Mouse (Mus musculus): ENCODE measurements around the gene Ccdc39.

The Ccdc39 gene

GRCm38 (mm10) chr3:33843801-33844632, at the start of gene Ccdc39:
TSS of gene Ccdc39 (minus strand) at chr3:33844310.
- peak; percentile 6 to 44 for DNase-seq (ENCODE audit: low spot score in 2 of 2)

- DNase-seq (ENCODE audit: low spot score in 2 of 2): no peak
These were observed 49.3 kb upstream of the Ccdc39 start for GRCm38 (mm10) chr3:33893433-33893832.

GRCm38 (mm10) chr3:33887438-33887837, 43.3 kb upstream of the Ccdc39 start:
- no peak for DNase-seq (ENCODE audit: low spot score in 2 of 2)

DNA sequence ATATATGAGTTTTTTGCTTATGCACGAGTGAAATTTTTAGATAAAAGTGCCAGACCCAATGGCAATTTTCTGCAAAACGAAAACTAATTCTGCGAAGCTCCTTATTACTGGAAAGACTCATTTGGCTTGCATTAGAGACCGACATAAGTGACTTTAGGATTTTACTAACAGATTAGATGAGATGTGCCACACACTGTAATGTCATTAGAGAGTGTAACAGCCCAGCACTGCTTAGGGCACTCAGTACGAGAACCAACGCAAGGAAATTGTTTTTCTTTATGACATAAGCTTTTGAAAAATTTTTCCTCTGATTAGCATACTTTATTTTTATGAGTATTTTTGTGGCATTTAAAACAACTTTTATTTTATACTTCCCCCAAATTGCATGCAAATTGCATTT, 39.0 kb upstream of the Ccdc39 start:
- no peak for DNase-seq (ENCODE audit: low spot score in 2 of 2)

- DNase-seq (ENCODE audit: low spot score in 2 of 2): no peak
These were observed 38.6 kb upstream of the Ccdc39 start for GRCm38 (mm10) chr3:33882695-33883094.

DNA sequence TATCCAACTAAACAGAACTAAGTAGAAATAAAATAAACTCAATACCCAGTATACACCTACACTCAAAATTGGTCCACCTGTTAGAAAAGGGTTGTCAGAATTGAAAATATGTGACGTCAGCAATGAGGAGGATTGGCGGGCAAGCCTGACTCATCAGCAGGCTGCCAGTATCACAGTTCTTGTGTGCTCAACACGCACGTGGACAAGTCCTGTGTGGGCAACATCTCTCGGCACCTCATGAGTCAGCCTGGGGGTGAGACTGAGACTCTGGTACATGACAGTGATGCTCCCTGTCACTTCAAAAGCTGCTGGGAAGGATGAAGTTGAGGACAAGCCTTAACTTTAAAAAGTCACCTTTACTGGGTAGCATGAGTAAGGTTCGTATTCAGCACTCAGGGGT, 34.6 kb upstream of the Ccdc39 start:
- no peak for DNase-seq (ENCODE audit: low spot score in 2 of 2)

- DNase-seq (ENCODE audit: low spot score in 2 of 2): no peak
These were observed 30.6 kb upstream of the Ccdc39 start for GRCm38 (mm10) chr3:33874456-33875286.

DNA sequence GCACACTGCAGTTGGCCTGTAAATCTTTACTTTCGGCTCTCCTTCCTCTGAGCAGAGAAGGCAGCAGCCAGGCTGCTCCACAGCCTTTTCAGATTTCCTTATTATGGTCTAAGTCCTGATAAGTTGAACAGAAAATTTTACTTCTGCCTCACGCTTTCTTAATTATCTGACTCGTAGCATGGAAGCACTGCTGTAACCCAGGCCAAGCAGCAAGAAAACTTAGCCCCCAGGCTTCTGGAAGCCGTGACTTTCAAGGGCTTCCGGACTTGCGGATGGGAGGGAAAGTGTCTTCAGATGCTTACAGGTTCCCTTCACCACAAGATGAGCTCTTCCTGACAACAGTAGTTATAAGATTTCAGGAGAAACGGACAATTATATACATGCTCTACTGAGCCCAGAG, 29.7 kb upstream of the Ccdc39 start:
- DNase-seq (ENCODE audit: low spot score in 2 of 2): no peak

DNA sequence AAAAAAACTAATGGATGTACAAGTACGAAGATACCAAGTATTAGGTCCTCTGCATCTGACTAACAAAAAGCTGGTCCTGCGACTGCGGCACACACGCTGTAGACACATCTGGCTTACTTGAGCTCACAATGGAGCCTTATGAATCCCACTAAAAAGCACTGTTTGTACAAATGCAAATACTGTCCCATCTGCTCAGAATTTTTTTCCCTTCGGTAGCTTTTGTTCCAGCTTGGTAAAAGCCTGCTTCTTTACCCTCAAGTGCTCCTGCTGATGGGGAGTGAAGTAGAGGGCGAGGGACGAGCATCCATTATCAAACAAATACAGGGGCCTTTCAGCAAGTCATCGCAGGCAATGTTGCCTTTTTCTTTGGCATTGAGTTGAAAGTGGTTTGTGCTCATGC, 29.3 kb upstream of the Ccdc39 start:
- no peak for DNase-seq (ENCODE audit: low spot score in 2 of 2)

DNA sequence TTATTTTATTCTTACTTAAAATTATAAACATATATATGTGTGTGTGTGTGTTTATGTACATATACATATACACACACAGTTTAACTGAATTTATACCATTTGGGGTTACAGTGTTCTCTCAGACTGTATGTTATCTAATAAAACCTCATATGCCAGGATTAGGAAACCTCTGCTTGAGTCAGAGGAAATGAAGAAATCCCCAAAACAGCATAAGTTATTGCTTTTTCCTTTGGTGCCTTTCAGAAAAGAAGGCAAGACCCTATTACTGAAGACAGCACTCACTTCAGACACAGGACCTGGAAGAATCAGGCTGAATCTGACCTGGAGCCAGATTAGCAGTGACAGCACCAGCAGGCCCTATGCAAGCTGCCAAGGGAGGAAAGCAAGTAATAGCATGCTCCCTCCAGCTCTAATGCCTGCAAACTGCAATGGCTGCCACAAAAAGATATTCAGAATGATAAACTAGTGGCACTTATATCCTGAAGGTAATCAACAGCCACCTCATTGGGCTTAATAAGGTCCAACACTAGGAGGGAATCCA, 20.0 kb upstream of the Ccdc39 start:
- DNase-seq (ENCODE audit: low spot score in 2 of 2): no peak

DNA sequence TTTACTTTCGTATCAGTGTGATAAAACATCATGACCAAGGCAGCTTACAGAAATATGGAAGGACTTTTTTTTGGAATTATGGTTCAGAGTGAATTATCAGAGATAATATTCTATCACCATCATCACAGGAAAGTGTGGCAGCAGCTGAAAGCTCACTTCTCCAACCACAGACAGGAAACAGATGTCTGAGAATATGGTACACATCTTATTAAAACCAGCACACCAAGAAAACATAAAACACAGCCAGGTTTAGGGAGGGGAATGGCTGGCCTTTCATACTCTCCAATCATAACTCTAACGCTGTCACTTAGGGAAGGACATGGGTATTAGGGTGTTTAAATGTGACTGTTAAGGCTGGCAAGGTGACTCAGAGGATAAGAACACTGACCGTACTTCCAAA, 14.8 kb upstream of the Ccdc39 start:
- DNase-seq (ENCODE audit: low spot score in 2 of 2): no peak

- DNase-seq (ENCODE audit: low spot score in 2 of 2): no peak
These were observed 9.0 kb upstream of the Ccdc39 start for GRCm38 (mm10) chr3:33853062-33853461.

DNA sequence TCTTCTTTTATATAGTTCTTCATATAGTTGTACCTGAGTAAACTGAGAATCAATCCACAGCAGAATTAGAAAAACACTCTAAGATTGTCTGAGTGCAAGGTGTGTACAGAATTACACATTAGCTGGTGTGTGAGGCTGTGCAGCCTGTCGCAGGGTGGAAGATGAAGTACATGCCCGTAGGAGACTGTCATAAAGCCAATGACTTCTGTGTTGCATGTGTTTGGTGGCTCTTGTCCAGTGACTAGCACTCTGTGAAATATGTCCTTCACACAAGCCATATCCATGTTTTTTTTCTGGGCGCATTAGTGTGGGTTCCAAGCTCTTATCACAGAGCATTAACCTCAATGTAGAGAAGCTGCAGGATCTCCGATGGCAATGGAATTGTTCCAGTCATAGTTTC, 6.7 kb upstream of the Ccdc39 start:
- no peak for DNase-seq (ENCODE audit: low spot score in 2 of 2)

- DNase-seq (ENCODE audit: low spot score in 2 of 2): no peak
These were observed 2.5 kb upstream of the Ccdc39 start for GRCm38 (mm10) chr3:33846639-33847038.

DNA sequence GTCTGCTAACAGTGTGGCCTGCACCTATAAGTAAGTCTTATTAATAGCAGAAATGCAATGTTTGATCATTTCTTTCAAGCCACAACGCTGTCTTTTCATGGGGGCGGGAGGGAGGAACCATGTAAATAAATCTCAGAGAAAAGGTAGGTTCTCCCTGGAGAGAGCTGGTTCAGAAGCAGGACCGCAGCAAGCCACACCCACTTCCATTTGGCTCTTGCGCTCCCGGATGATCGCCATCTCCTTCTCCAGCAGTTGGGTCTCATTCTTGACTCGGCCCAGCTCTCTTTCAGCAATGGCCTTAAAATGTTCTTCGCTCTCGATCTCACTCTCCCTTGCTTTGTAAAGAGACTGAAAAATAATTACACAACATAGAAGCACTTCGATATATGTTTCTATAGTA, 5.2 kb downstream of the Ccdc39 start:
- no peak for DNase-seq (ENCODE audit: low spot score in 2 of 2)

DNA sequence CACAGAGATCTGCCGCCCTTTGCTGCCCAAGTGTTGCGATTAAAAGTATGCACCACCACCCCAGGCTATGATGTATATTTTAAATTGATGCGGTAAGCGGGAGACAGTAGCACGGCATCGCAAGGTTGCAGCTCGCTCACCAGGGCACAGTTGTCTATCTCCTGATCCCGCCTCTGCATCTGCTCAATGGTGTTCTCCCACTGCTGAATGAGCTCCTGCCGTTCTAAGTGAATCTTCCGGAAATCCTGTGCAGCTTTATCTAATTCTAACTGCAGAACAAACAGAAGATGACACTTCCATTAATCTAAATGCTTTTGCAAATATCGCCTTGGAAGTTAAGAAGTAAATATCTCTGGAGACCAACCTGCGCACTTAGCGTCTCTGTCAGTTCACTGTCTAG, 7.5 kb downstream of the Ccdc39 start:
- no peak for DNase-seq (ENCODE audit: low spot score in 2 of 2)

- no peak for DNase-seq (ENCODE audit: low spot score in 2 of 2)
These were observed 11.8 kb downstream of the Ccdc39 start for GRCm38 (mm10) chr3:33832351-33832750.

DNA sequence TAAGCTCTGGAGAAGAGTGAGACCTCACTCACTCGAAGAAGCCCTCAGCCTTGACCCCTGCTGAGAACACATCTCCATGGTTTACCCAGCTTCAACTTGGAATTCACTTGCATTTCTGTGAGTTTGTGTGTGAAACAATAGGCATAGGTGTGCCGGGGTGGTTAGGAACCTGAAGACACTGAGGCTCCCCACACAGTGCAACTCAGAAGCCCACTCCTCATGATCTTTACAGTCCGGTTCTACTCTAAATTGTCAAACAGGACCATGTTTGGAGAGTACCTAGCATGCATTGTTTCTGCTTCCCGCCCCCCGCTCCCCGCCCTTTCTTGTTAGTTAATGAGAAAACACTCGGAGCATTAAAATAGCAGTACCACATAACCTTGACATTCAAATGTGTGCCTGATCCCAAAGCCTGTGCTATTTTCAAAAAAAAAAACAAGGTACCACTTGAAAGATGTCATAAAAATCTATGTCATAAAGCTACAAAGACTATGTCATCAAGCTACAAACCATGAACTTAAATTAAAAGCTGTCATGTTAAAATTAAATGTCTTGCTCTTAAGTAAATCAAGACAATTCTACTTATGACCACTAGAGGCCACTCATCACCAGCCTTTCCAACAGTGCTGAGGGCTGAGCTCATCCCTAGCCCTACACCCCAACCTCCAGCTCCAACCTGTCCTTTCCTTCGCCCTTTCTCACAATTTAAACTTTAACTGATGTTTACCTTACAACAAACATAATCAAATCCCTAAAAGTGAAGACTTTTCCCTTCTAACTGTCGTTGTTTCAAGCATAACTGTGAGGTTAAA, 19.8 kb downstream of the Ccdc39 start:
- peak in 1 of 2 experiments; percentile 25 for DNase-seq (ENCODE audit: low spot score in 2 of 2)

DNA sequence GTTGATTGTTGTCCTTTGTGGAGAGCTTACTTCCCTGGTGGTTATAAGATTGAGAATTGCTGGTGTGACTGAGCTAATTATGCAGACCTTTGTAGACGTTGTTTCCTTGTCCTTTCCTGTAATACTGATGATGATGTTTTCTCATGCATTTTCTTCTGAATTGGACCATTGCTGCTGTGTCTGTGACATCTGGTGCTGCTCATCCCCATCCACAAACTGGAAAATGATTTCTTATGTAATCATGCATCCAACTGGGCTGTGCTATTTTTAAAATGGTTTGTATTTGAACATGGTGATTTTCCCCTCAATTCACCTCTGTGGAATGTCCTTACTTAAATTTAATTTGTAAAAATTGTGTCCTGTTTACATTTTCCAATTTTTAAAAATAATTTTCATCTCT, 37.0 kb downstream of the Ccdc39 start:
- no peak for DNase-seq (ENCODE audit: low spot score in 2 of 2)

GRCm38 (mm10) chr3:33800513-33800820, 43.6 kb downstream of the Ccdc39 start:
- DNase-seq (ENCODE audit: low spot score in 2 of 2): no peak

DNA sequence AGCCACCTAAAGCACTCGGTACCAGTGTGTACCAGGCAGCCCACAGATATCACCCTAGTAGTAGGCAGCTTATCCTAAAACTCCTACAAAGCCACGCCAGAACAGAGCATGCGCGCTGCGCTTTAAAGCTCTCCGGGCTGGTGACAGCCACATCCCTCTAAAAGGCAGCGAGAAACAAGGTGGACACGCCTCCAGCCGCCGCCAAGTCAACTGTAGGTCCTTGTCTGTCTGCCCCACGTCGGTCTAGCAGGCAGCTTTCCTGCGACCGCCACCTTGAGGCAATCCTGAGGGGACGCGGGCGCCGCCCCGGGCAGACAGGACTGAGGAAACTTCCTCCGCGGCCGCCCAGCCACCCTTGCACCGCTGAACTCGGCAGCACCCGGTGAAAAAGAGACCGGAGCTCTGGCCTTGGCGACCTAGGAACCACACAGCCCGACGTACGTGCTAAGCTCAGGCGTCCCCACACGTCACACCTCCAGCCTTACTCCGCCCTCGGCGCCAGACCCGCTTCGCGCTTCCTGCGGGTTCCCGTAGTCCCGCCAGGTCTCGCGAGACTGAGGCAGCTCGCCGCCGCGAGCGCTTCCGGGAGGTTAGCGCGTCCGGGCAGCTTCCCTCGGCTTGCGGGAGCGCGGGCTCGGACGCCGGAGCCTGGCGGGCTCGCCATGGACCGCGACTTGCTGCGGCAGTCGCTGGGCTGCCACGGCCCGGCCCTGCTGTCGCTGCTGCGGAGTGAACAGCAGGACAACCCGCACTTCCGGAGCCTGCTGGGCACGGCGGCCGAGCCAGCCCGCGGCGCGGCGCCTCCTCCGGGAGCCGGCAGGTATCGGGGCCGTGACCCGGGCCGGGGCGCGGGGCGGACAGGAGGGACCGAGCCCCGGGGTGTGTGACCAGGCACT, 44.2 kb downstream of the Ccdc39 start, which contains the start of gene Ttc14:
TSS of gene Ttc14 (plus strand) at position 216 of the 896 bp plus-strand sequence.
- DNase-seq (ENCODE audit: low spot score in 2 of 2): peak; percentile 98 to 99
